Mouse (Mus musculus) midbrain, embryonic 16.5 days (tissue): Measurements from ENCODE around the gene Atxn7l2. TPM values are rescaled to one million over a fixed set of nuclear protein-coding genes. Genes with fewer than 3 reads are reported as not detected.

Source experiments
- ATAC-seq: fragments of 200-750 bp; cut with Nextera tagmentation; 2 replicates; pipeline ENCODE4 v1.8.0; 2017; ENCODE audit warnings: moderate TSS enrichment
- H3K27ac ChIP-seq: fragments of 300-500 bp; sonication (generic); 2 replicates; pipeline ENCODE4 v1.5.1; 2014; ENCODE audit warnings: mild to moderate bottlenecking, low read length, mixed read lengths
- H3K27me3 ChIP-seq: fragments of 300-500 bp; sonication (generic); 2 replicates; pipeline ENCODE4 v1.6.1; 2014; ENCODE audit warnings: low read depth, low read length, mixed read lengths; ENCODE audit not compliant: control insufficient read depth, insufficient read depth
- H3K36me3 ChIP-seq: fragments of 300-500 bp; sonication (generic); 2 replicates; pipeline ENCODE4 v1.6.1; 2014; ENCODE audit warnings: mild to moderate bottlenecking, low read length, moderate library complexity, mixed read lengths; ENCODE audit not compliant: control insufficient read depth, insufficient read depth
- H3K4me1 ChIP-seq: fragments of 300-500 bp; sonication (generic); 2 replicates; pipeline ENCODE4 v1.6.1; 2014; ENCODE audit warnings: mild to moderate bottlenecking, low read length, mixed read lengths; ENCODE audit not compliant: control insufficient read depth, insufficient read depth
- H3K4me2 ChIP-seq: fragments of 300-500 bp; sonication (generic); 2 replicates; pipeline ENCODE4 v1.6.1; 2014; ENCODE audit warnings: mild to moderate bottlenecking, low read length, mixed read lengths
- H3K4me3 ChIP-seq: fragments of 300-500 bp; sonication (generic); 2 replicates; pipeline ENCODE4 v1.5.1; 2014; ENCODE audit warnings: low read depth, mild to moderate bottlenecking, low read length, moderate library complexity, mixed read lengths
- H3K9ac ChIP-seq: fragments of 300-500 bp; sonication (generic); 2 replicates; pipeline ENCODE4 v1.6.1; 2014; ENCODE audit warnings: low read depth, low read length, mixed read lengths
- H3K9me3 ChIP-seq: fragments of 300-500 bp; sonication (generic); replicated peaks from 2 replicates; pipeline ENCODE4 v1.6.1; 2014; ENCODE audit warnings: mild to moderate bottlenecking, low read length, mixed read lengths; ENCODE audit not compliant: control insufficient read depth, poor library complexity, severe bottlenecking
- WGBS: fragments of 180-500 bp; shearing (Covaris S2); extraction: QIAGEN DNeasy Blood & Tissue Kit; methylation state at CpG from one replicate; pipeline ENCODE4 v1.1.7; 2014; 5-methylcytosine and 5-hydroxymethylcytosine counted together
- polyA plus RNA-seq: library from polyadenylated mRNA; unstranded; fragments of >200 nt; fragmentation: Nextera tagmentation; extraction: Ambion mirVana; gene quantifications from 2 replicates; pipeline ENCODE4 v1.2.1, GENCODE M21; 2015

Atxn7l2 gene
- polyA plus RNA-seq, 1 experiment from 2014 or later: 23.0 TPM

- no peak overlapping the region for H3K4me3 ChIP-seq
- no peaks in the 10 kb centered on the region for H3K9me3 ChIP-seq
- H3K27ac ChIP-seq: no peak overlapping the region
- peaks cover 7% of the 10 kb centered on the region for H3K4me1 ChIP-seq
- no peaks in the 10 kb centered on the region for H3K27me3 ChIP-seq
- H3K36me3 ChIP-seq: no peaks in the 10 kb centered on the region
- no peak for ATAC-seq
- no peak overlapping the region for H3K9ac ChIP-seq
- H3K4me2 ChIP-seq: no peak overlapping the region
- 91% methylated on average over 3 of the region's 3 CpGs for WGBS
Observed at GRCm38 (mm10) chr3:108152290-108152689, 58.4 kb downstream of the Atxn7l2 start.

Other genes with a start within 250 kb of the Atxn7l2 start
- gene Gstm3, start 241.7 kb downstream of the Atxn7l2 start, polyA plus RNA-seq: not detected in 2 replicates
- gene Gstm2, start 224.5 kb downstream of the Atxn7l2 start, polyA plus RNA-seq: 6.5 and 7.7 TPM in 2 replicates
- gene Gstm1, start 193.0 kb downstream of the Atxn7l2 start, polyA plus RNA-seq: 86.7 and 139 TPM in 2 replicates
- gene Gstm4, start 166.0 kb downstream of the Atxn7l2 start, polyA plus RNA-seq: 22.2 and 23.1 TPM in 2 replicates
- 71.2 and 72.4 TPM in 2 replicates for gene Ampd2, start 124.3 kb downstream of the Atxn7l2 start, polyA plus RNA-seq
- gene Gnat2, start 118.1 kb downstream of the Atxn7l2 start, polyA plus RNA-seq: 0.15 and 0.19 TPM in 2 replicates
- 115 and 125 TPM in 2 replicates for gene Gnai3, start 64.8 kb downstream of the Atxn7l2 start, polyA plus RNA-seq
- 6.1 and 8.3 TPM in 2 replicates for gene Gpr61, start 56.1 kb downstream of the Atxn7l2 start, polyA plus RNA-seq
- 11.8 and 12.6 TPM in 2 replicates for gene Amigo1, start 24.6 kb downstream of the Atxn7l2 start, polyA plus RNA-seq
- gene Cyb561d1, start 9.7 kb downstream of the Atxn7l2 start, polyA plus RNA-seq: 4.6 and 4.8 TPM in 2 replicates
- 0.30 and 0.67 TPM in 2 replicates for gene Sypl2, start 15.7 kb upstream of the Atxn7l2 start, polyA plus RNA-seq
- 220 and 238 TPM in 2 replicates for gene Psma5, start 46.0 kb upstream of the Atxn7l2 start, polyA plus RNA-seq
- 12.4 and 16.2 TPM in 2 replicates for gene Sort1, start 73.1 kb upstream of the Atxn7l2 start, polyA plus RNA-seq
- not detected in 2 replicates for gene Mybphl, start 154.0 kb upstream of the Atxn7l2 start, polyA plus RNA-seq
- gene Psrc1, start 172.9 kb upstream of the Atxn7l2 start, polyA plus RNA-seq: 3.9 and 5.2 TPM in 2 replicates
- gene Celsr2, start 204.6 kb upstream of the Atxn7l2 start, polyA plus RNA-seq: 27.9 and 33.2 TPM in 2 replicates
- gene Sars, start 234.3 kb upstream of the Atxn7l2 start, polyA plus RNA-seq: 217 and 220 TPM in 2 replicates